Mouse (Mus musculus) CH12.LX (cell line): ENCODE results near the gene Myo16. TPM values are rescaled to one million over a fixed set of nuclear protein-coding genes. Genes with fewer than 3 reads are reported as not detected.

ENCODE experiments used
- DNase-seq: peaks from one replicate; pipeline ENCODE4 v3.0.0-alpha.2; 2013; ENCODE audit errors: extremely low read depth
- H3K27ac ChIP-seq: 2 replicates; pipeline ENCODE4 v1.5.1; 2012; ENCODE audit warnings: low read depth, mild to moderate bottlenecking, control low read depth, moderate library complexity; ENCODE audit not compliant: insufficient read depth
- H3K27me3 ChIP-seq: replicated peaks from 2 replicates; pipeline ENCODE3; 2012; ENCODE audit warnings: inconsistent platforms
- H3K36me3 ChIP-seq, 2 experiments: replicated peaks in 1 of 2; 2 replicates each; pipeline versions ENCODE3 to v1.6.1; 2012; ENCODE audit warnings: inconsistent platforms in 1 of 2, low read length in 1 of 2, mild to moderate bottlenecking in 1 of 2, mixed read lengths in 1 of 2, moderate library complexity in 1 of 2; ENCODE audit not compliant: control insufficient read depth in 1 of 2, insufficient read depth in 1 of 2
- H3K4me1 ChIP-seq, 2 experiments: 2 replicates each; pipeline ENCODE4 v1.6.1; 2012; ENCODE audit warnings: inconsistent platforms in 1 of 2, moderate library complexity in 1 of 2; ENCODE audit not compliant: insufficient read depth in 2 of 2, control insufficient read depth in 1 of 2
- H3K4me2 ChIP-seq: 2 replicates; pipeline ENCODE4 v1.6.1; 2012; ENCODE audit warnings: low read depth, mild to moderate bottlenecking, control low read depth; ENCODE audit not compliant: poor library complexity, insufficient read depth, severe bottlenecking
- H3K4me3 ChIP-seq, 3 experiments: fragments of 150-350 bp in 1 of 3; sonication (generic) in 1 of 3; replicated peaks in 1 of 3; 2 replicates each; pipeline versions ENCODE3 to v1.5.1; 2011 to 2012; ENCODE audit warnings: low read depth in 2 of 3, low read length in 2 of 3, mild to moderate bottlenecking in 2 of 3, moderate library complexity in 2 of 3, control low read depth in 1 of 3, improper control_type of control experiment in 1 of 3, inconsistent platforms in 1 of 3, mixed read lengths in 1 of 3; ENCODE audit not compliant: poor library complexity in 1 of 3
- H3K79me2 ChIP-seq: replicated peaks from 2 replicates; pipeline ENCODE4 v1.6.1; 2012; ENCODE audit warnings: mild to moderate bottlenecking, moderate library complexity; ENCODE audit not compliant: control insufficient read depth, poor library complexity, insufficient read depth, severe bottlenecking; ENCODE audit errors: extremely low read depth
- H3K9ac ChIP-seq: 2 replicates; pipeline ENCODE4 v1.6.1; 2012; ENCODE audit warnings: low read depth, mild to moderate bottlenecking, control low read depth, moderate library complexity; ENCODE audit not compliant: insufficient read depth
- H3K9me3 ChIP-seq: replicated peaks from 2 replicates; pipeline ENCODE3; 2012; ENCODE audit warnings: low read length, inconsistent platforms, mixed read lengths
- BHLHE40 ChIP-seq: IDR thresholded peaks from 2 replicates; pipeline ENCODE4 v1.6.1; 2011; ENCODE audit warnings: mild to moderate bottlenecking, low read depth, low read length, improper control_type of control experiment
- CHD1 ChIP-seq: IDR thresholded peaks from 2 replicates; pipeline ENCODE4 v1.6.1; 2012; ENCODE audit warnings: low read depth, low read length, improper control_type of control experiment, inconsistent platforms
- CHD2 ChIP-seq: IDR thresholded peaks from 2 replicates; pipeline ENCODE4 v1.6.1; 2011; ENCODE audit warnings: low read length, improper control_type of control experiment
- CTCF ChIP-seq, 2 experiments: IDR thresholded peaks in 1 of 2; conservative IDR thresholded peaks in 1 of 2; 2 replicates each; pipeline ENCODE4 v1.5.1; 2011 to 2012; ENCODE audit warnings: low read depth in 2 of 2, low read length in 2 of 2, improper control_type of control experiment in 1 of 2, inconsistent platforms in 1 of 2, mild to moderate bottlenecking in 1 of 2, moderate library complexity in 1 of 2
- E2F4 ChIP-seq: IDR thresholded peaks from 2 replicates; pipeline ENCODE4 v1.6.1; 2011; ENCODE audit warnings: low read depth, low read length, improper control_type of control experiment; ENCODE audit not compliant: insufficient replicate concordance
- EP300 ChIP-seq: IDR thresholded peaks from 2 replicates; pipeline ENCODE4 v1.6.1; 2011; ENCODE audit warnings: low read length, improper control_type of control experiment
- ETS1 ChIP-seq: conservative IDR thresholded peaks from 2 replicates; pipeline ENCODE4 v1.6.1; 2012; ENCODE audit warnings: low read depth, mild to moderate bottlenecking, inconsistent platforms, low read length, improper control_type of control experiment, moderate library complexity
- HCFC1 ChIP-seq: IDR thresholded peaks from 2 replicates; pipeline ENCODE4 v1.6.1; 2012; ENCODE audit warnings: low read depth, mild to moderate bottlenecking, inconsistent platforms, low read length, improper control_type of control experiment
- IRF4 ChIP-seq: IDR thresholded peaks from 2 replicates; pipeline ENCODE4 v1.6.1; 2014; ENCODE audit warnings: low read depth, mild to moderate bottlenecking, inconsistent platforms, low read length, improper control_type of control experiment
- JUN ChIP-seq: IDR thresholded peaks from 2 replicates; pipeline ENCODE4 v1.6.1; 2011; ENCODE audit warnings: low read depth, mild to moderate bottlenecking, low read length, improper control_type of control experiment, moderate library complexity; ENCODE audit not compliant: insufficient read depth
- JUND ChIP-seq: conservative IDR thresholded peaks from 2 replicates; pipeline ENCODE4 v1.6.1; 2011; ENCODE audit warnings: low read depth, low read length, improper control_type of control experiment
- KAT2A ChIP-seq: IDR thresholded peaks from 2 replicates; pipeline ENCODE4 v1.6.1; 2012; ENCODE audit warnings: low read length, improper control_type of control experiment, inconsistent platforms; ENCODE audit not compliant: insufficient replicate concordance
- MAX ChIP-seq: IDR thresholded peaks from 2 replicates; pipeline ENCODE4 v1.6.1; 2011; ENCODE audit warnings: low read length, improper control_type of control experiment
- MAZ ChIP-seq: IDR thresholded peaks from 2 replicates; pipeline ENCODE4 v1.6.1; 2012; ENCODE audit warnings: low read depth, mild to moderate bottlenecking, inconsistent platforms, low read length, improper control_type of control experiment, moderate library complexity
- MEF2A ChIP-seq: IDR thresholded peaks from 2 replicates; pipeline ENCODE4 v1.6.1; 2014; ENCODE audit warnings: low read depth, mild to moderate bottlenecking, inconsistent platforms, low read length, improper control_type of control experiment, borderline replicate concordance
- MXI1 ChIP-seq: IDR thresholded peaks from 2 replicates; pipeline ENCODE4 v1.6.1; 2011; ENCODE audit warnings: mild to moderate bottlenecking, low read depth, low read length, improper control_type of control experiment
- NELFE ChIP-seq: IDR thresholded peaks from 2 replicates; pipeline ENCODE4 v1.6.1; 2011; ENCODE audit warnings: low read depth, low read length, improper control_type of control experiment
- NRF1 ChIP-seq: IDR thresholded peaks from 2 replicates; pipeline ENCODE4 v1.6.1; 2014; ENCODE audit warnings: low read depth, mild to moderate bottlenecking, inconsistent platforms, low read length, improper control_type of control experiment, moderate library complexity
- PAX5 ChIP-seq: IDR thresholded peaks from 2 replicates; pipeline ENCODE4 v1.6.1; 2012; ENCODE audit warnings: low read length, inconsistent platforms, mixed read lengths
- POLR2A ChIP-seq: IDR thresholded peaks from 2 replicates; pipeline ENCODE4 v1.6.1; 2011; ENCODE audit warnings: low read depth, mild to moderate bottlenecking, improper control_type of control experiment, low read length
- RAD21 ChIP-seq: IDR thresholded peaks from 2 replicates; pipeline ENCODE4 v1.6.1; 2011; ENCODE audit warnings: low read depth, mild to moderate bottlenecking, low read length, improper control_type of control experiment, moderate library complexity
- RCOR1 ChIP-seq: conservative IDR thresholded peaks from 2 replicates; pipeline ENCODE4 v1.6.1; 2012; ENCODE audit warnings: low read depth, mild to moderate bottlenecking, inconsistent platforms, low read length, improper control_type of control experiment
- SIN3A ChIP-seq: IDR thresholded peaks from 2 replicates; pipeline ENCODE4 v1.6.1; 2012; ENCODE audit warnings: low read length, improper control_type of control experiment, inconsistent platforms
- SMC3 ChIP-seq: IDR thresholded peaks from 2 replicates; pipeline ENCODE4 v1.6.1; 2011; ENCODE audit warnings: low read depth, low read length, improper control_type of control experiment
- TBP ChIP-seq: conservative IDR thresholded peaks from 2 replicates; pipeline ENCODE4 v1.6.1; 2011; ENCODE audit warnings: low read depth, low read length, improper control_type of control experiment
- UBTF ChIP-seq: IDR thresholded peaks from 2 replicates; pipeline ENCODE4 v1.6.1; 2012; ENCODE audit warnings: low read depth, mild to moderate bottlenecking, inconsistent platforms, low read length, improper control_type of control experiment, moderate library complexity
- USF1 ChIP-seq: IDR thresholded peaks from 2 replicates; pipeline ENCODE4 v1.6.1; 2014; ENCODE audit warnings: low read depth, mild to moderate bottlenecking, inconsistent platforms, low read length, improper control_type of control experiment
- USF2 ChIP-seq: conservative IDR thresholded peaks from 2 replicates; pipeline ENCODE4 v1.6.1; 2011; ENCODE audit warnings: low read depth, low read length, improper control_type of control experiment
- ZC3H11A ChIP-seq: IDR thresholded peaks from 2 replicates; pipeline ENCODE4 v1.6.1; 2012; ENCODE audit warnings: low read depth, mild to moderate bottlenecking, inconsistent platforms, low read length, improper control_type of control experiment
- ZKSCAN1 ChIP-seq: IDR thresholded peaks from 2 replicates; pipeline ENCODE4 v1.6.1; 2012; ENCODE audit warnings: low read depth, inconsistent platforms, low read length, improper control_type of control experiment, borderline replicate concordance
- ZMIZ1 ChIP-seq: IDR thresholded peaks from 2 replicates; pipeline ENCODE4 v1.6.1; 2012; ENCODE audit warnings: low read depth, mild to moderate bottlenecking, inconsistent platforms, low read length, improper control_type of control experiment
- ZNF384 ChIP-seq: IDR thresholded peaks from 2 replicates; pipeline ENCODE4 v1.6.1; 2012; ENCODE audit warnings: low read depth, low read length, improper control_type of control experiment, inconsistent platforms
- dilution Hi-C: fragments of 300-500 bp; cut with MboI; formaldehyde crosslinking; loops from 2 replicates; pipeline ENCODE4 v1.14.3; 2020; ENCODE audit warnings: low sequenced_read_pairs; ENCODE audit not compliant: extremely low pct_unique_long_range_greater_than_20kb, extremely low pct_ligation_motif_present
- in situ Hi-C: fragments of 300-500 bp; cut with MboI; formaldehyde crosslinking; loops from 3 replicates; pipeline ENCODE4 v1.14.3; 2019; ENCODE audit warnings: low sequenced_read_pairs, low pct_ligation_motif_present, low pct_unique_long_range_greater_than_20kb, mixed read lengths
- polyA plus RNA-seq: library from polyadenylated mRNA; unstranded; fragments of >175 nt; gene quantifications from 2 replicates; pipeline ENCODE4 v1.2.1, GENCODE M21; 2012; ENCODE audit warnings: low read depth; ENCODE audit not compliant: insufficient read length
- total RNA-seq, 2 experiments: library from RNA; depleted of rRNA; stranded (reverse); fragments of 300-350 nt in 1 of 2; fragments of >200 nt in 1 of 2; gene quantifications; 2 replicates each; pipeline ENCODE4 v1.2.3; 2012 to 2014

The Myo16 gene
- total and polyA plus RNA-seq, 3 experiments = not detected

DNA sequence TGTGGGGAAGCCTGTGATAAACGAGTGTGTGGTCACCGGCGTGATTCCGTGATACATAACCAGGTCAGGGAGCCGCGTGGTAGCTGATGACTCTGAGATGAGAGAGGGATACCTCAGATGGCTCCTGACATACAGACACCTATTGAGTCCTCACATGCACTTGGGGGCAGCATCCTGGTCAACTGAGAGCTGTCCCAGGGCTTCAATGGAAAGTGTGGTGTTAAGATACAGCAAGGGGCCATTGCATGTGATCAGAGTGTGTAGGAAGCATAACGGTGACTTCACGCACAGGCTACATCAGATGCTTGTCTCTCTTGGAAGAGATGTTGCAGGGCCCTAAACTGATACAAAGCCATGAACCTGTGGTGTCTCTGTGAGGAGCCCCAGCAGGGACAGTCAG, 260.2 kb downstream of the Myo16 start:
- Histone ChIP-seq H3K4me1 (peaks cover 5 to 14% of the 10 kb centered on the region in 2 experiments), H3K27me3 (no peaks in the 10 kb centered on the region), H3K9ac (no peak overlapping the region), H3K4me2 (no peak overlapping the region), H3K9me3 (no peaks in the 10 kb centered on the region)
- TF ChIP-seq JUN = no peak
- TF ChIP-seq SIN3A = no peak
- TF ChIP-seq SMC3 = no peak
- no peak for TF ChIP-seq UBTF
- no peak for TF ChIP-seq E2F4
- no peak for TF ChIP-seq RCOR1
- TF ChIP-seq, all 38 proteins: peak for 0
- in situ Hi-C loops = loop anchor here (25.0 kb wide), 1 partner anchor 377 kb away; no protein-coding TSS in a partner anchor
- Histone ChIP-seq H3K4me3 (no peak overlapping the region), H3K27ac (no peak overlapping the region), H3K79me2 (no peaks in the 10 kb centered on the region), H3K36me3 (no peaks in the 10 kb centered on the region)
- DNase-seq = no peak
- dilution Hi-C loops = no loop called here

DNA sequence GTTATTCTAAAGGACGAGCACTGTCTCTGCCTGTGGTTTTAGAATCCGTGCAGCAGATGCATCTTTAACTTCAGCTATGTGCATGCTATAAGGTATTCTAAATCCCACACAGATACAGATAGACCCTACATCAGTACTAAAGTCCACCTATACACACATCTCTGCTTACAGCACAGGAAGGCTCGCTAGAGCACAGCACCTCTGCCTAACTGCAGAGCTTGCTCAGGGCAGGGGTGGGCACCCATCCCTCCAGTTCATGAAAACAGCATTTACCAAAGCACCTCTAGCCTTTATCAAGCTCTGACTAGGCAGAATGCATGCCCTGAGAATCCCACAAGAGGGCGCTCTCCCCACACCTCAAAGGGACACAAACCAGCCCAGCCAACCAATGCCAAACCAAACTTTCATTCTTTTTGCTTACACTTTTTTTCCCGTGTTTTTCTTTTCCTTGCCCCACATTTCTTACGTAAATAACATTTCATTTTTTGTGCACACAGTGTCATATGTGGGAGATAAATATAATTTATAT, 261.0 kb downstream of the Myo16 start:
- Histone ChIP-seq H3K27ac (no peak overlapping the region), H3K4me1 (peaks cover 5 to 14% of the 10 kb centered on the region in 2 experiments), H3K4me3 (no peak overlapping the region), H3K9ac (no peak overlapping the region), H3K9me3 (no peaks in the 10 kb centered on the region), H3K4me2 (peak overlapping the region; percentile 74; the same call in 1 of the 2 replicates), H3K27me3 (no peaks in the 10 kb centered on the region), H3K36me3 (no peaks in the 10 kb centered on the region), H3K79me2 (no peaks in the 10 kb centered on the region)
- dilution Hi-C loops (no loop called here), in situ Hi-C loops (loop anchor here (25.0 kb wide), 1 partner anchor 377 kb away; no protein-coding TSS in a partner anchor)
- DNase-seq = peak; percentile 67
- TF ChIP-seq IRF4 = 0 out of 2 replicates have a peak, but pooled peaks have one; percentile 20
- TF ChIP-seq ZMIZ1 = no peak
- TF ChIP-seq BHLHE40 = no peak
- no peak for TF ChIP-seq HCFC1
- no peak for TF ChIP-seq MAX
- no peak for TF ChIP-seq EP300
- no peak; the same call in 1 of the 2 replicates for TF ChIP-seq NELFE
- TF ChIP-seq ZKSCAN1 = no peak
- no peak for TF ChIP-seq JUN
- TF ChIP-seq CHD2 = no peak
- TF ChIP-seq RCOR1 = no peak
- no peak for TF ChIP-seq KAT2A
- no peak for TF ChIP-seq JUND
- peak; percentile 15; the same call in 1 of the 2 replicates for TF ChIP-seq ZC3H11A
- TF ChIP-seq SIN3A = peak; percentile 23; the same call in 1 of the 2 replicates
- no peak for TF ChIP-seq TBP
- TF ChIP-seq UBTF = no peak
- no peak for TF ChIP-seq POLR2A
- no peak for TF ChIP-seq ETS1
- TF ChIP-seq USF2 = no peak
- TF ChIP-seq ZNF384 = no peak
- no peak for TF ChIP-seq NRF1
- no peak for TF ChIP-seq CHD1
- peak; percentile 77 for TF ChIP-seq RAD21
- no peak for TF ChIP-seq PAX5
- TF ChIP-seq SMC3 = peak; percentile 69
- TF ChIP-seq USF1 = no peak
- TF ChIP-seq MEF2A = no peak
- no peak for TF ChIP-seq MXI1
- TF ChIP-seq CTCF (conservative IDR thresholded peaks at IDR 0.05 in 1 of 2, IDR thresholded peaks at IDR 0.05 in 1 of 2; ENCODE audit: low read depth in 2 of 2, low read length in 2 of 2) = peak; percentile 85 to 93
- no peak for TF ChIP-seq MAZ
